ENCODE assay signal across 9 mouse cellular contexts in the genomic region with DNA sequence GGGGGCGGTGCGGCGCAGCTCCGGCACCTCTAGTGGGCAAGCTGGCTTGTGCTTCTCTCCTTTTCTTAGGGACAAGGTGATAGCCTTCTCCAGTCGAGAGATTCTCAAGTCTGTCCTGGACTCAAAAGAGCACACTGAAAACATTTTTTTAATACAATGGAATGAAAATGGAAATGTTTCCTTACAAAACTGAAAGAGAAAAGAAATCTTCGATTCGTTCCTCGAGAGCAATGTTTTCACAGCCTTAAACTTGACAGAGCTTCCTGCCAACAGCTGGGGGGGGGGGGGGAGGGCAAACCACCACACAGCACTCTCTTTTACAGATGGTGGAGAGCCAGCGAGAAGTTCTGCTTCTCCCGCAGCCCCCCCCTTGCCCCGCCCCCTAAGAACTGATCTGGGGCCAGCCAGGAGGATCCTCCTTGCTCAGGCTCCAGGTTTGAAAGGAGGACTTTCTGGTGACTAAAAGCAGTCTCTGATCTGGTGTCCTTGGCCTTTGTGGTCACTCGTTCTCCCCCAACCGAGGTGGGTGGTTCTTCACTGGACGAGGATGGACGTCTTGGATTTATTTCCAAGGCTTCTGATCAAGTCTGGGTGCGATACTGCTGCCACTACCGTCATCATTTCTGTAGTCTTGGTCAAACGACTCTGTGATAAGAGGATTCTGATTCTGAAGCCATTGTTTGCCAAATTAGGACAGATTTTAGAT. TPM values are rescaled to one million over a fixed set of nuclear protein-coding genes. Genes with fewer than 3 reads are reported as not detected.
DNase-seq lines count a peak whose midpoint lies in the region; ATAC-seq and TF ChIP-seq lines count a peak whose summit lies in the region.
"Had no signal": no experiment of that assay in that cellular context is flagged by ENCODE, and none has a peak within 500 bp of the region (broad histone marks: within the 10 kb centered on the region; RNA-seq: fewer than 3 reads in every experiment).

No protein-coding gene starts in this region.

- TF ChIP-seq CTCF in layer of hippocampus, adult 2 months (conservative IDR thresholded peaks at IDR 0.05): peak; percentile 57
- TF ChIP-seq CTCF in thymus, adult 2 months (IDR thresholded peaks at IDR 0.05; ENCODE audit: borderline replicate concordance, control insufficient read depth, extremely low read depth, insufficient read depth, low read length, poor library complexity): no peak

- 11% methylated on average over 18 of the region's 18 CpGs for WGBS in embryonic facial prominence, embryonic 11.5 days
- WGBS in intestine, embryonic 16.5 days: 18% methylated on average over 18 of the region's 18 CpGs
- 11% methylated on average over 18 of the region's 18 CpGs for WGBS in neural tube, embryonic 12.5 days
- 6% methylated on average over 18 of the region's 18 CpGs for WGBS in thymus, adult 2 months

- no peaks in the 10 kb centered on the region for H3K9me3 ChIP-seq in embryonic facial prominence, embryonic 11.5 days (replicated peaks; ENCODE audit: control insufficient read depth, low read length)
- H3K9me3 ChIP-seq in intestine, embryonic 16.5 days (ENCODE audit: control insufficient read depth, low read length): no peaks in the 10 kb centered on the region
- no peaks in the 10 kb centered on the region for H3K9me3 ChIP-seq in neural tube, embryonic 12.5 days

- TF ChIP-seq POLR2A in thymus, adult 2 months (IDR thresholded peaks at IDR 0.05; ENCODE audit: control insufficient read depth, extremely low read depth, insufficient read depth, low read length, poor library complexity): no peak

- H3K4me2 ChIP-seq in embryonic facial prominence, embryonic 11.5 days (ENCODE audit: low read depth, low read length): 0 out of 2 replicates have a peak overlapping the region, but pooled peaks have one; percentile 20
- peak overlapping the region; percentile 36 for H3K4me2 ChIP-seq in intestine, embryonic 16.5 days (ENCODE audit: low read depth, low read length)
- peak overlapping the region; percentile 43 for H3K4me2 ChIP-seq in neural tube, embryonic 12.5 days (replicated peaks)

- H3K9ac ChIP-seq in embryonic facial prominence, embryonic 11.5 days (replicated peaks; ENCODE audit: low read length): no peak overlapping the region; the same call in 1 of the 2 replicates
- peak overlapping the region; percentile 32 for H3K9ac ChIP-seq in intestine, embryonic 16.5 days (ENCODE audit: low read depth, low read length)
- H3K9ac ChIP-seq in neural tube, embryonic 12.5 days: no peak overlapping the region

- no peak for ATAC-seq in embryonic facial prominence, embryonic 11.5 days (replicated peaks; ENCODE audit: insufficient number of reproducible peaks, low FRiP score, low TSS enrichment, low read depth)
- no peak for ATAC-seq in intestine, embryonic 16.5 days
- ATAC-seq in neural tube, embryonic 12.5 days (ENCODE audit: low FRiP score, low read depth): no peak

- intact Hi-C loops in left cerebral cortex, postnatal 36 days (cut with DNase I): loop anchor here (10.0 kb wide), 2 partner anchors 492 to 508 kb away; no protein-coding TSS in a partner anchor

- no peak overlapping the region for H3K27ac ChIP-seq in layer of hippocampus, adult 2 months
- peak overlapping the region; percentile 32; the same call in 1 of the 2 replicates for H3K27ac ChIP-seq in embryonic facial prominence, embryonic 11.5 days (replicated peaks; ENCODE audit: low read depth, low read length)
- peak overlapping the region; percentile 42 for H3K27ac ChIP-seq in intestine, embryonic 16.5 days (ENCODE audit: low read length)
- H3K27ac ChIP-seq in neural tube, embryonic 12.5 days: no peak overlapping the region
- no peak overlapping the region for H3K27ac ChIP-seq in thymus, adult 2 months (ENCODE audit: control insufficient read depth, insufficient read depth, low read length)

- no peak for DNase-seq in layer of hippocampus, adult 2 months (ENCODE audit: low spot score in 2 of 2)
- DNase-seq in layer of hippocampus, adult 11-12 months (ENCODE audit: low spot score): no peak
- peak; percentile 66 for DNase-seq in embryonic facial prominence, embryonic 11.5 days (ENCODE audit: low spot score)
- DNase-seq in left cerebral cortex, postnatal 36 days (ENCODE audit: low spot score in 2 of 2): no peak
- no peak for DNase-seq in thymus, adult 2 months
- no peak for DNase-seq in urinary bladder, postnatal 36 days (ENCODE audit: low spot score in 2 of 2)

- H3K36me3 ChIP-seq in embryonic facial prominence, embryonic 11.5 days (replicated peaks; ENCODE audit: control insufficient read depth, insufficient read depth, low read depth, low read length): no peaks in the 10 kb centered on the region
- H3K36me3 ChIP-seq in intestine, embryonic 16.5 days (ENCODE audit: control insufficient read depth, insufficient read depth, low read length): no peaks in the 10 kb centered on the region
- H3K36me3 ChIP-seq in neural tube, embryonic 12.5 days: no peaks in the 10 kb centered on the region
- no peaks in the 10 kb centered on the region for H3K36me3 ChIP-seq in thymus, adult 2 months (ENCODE audit: control insufficient read depth, insufficient read depth, low read length)

- H3K27me3 ChIP-seq in embryonic facial prominence, embryonic 11.5 days (ENCODE audit: control insufficient read depth, insufficient read depth, low read length): 0 out of 2 replicates have a peak, but pooled peaks cover 5% of the 10 kb centered on the region
- no peaks in the 10 kb centered on the region for H3K27me3 ChIP-seq in intestine, embryonic 16.5 days (replicated peaks; ENCODE audit: control insufficient read depth, insufficient read depth, low read length)
- H3K27me3 ChIP-seq in neural tube, embryonic 12.5 days (replicated peaks): peaks cover 52% of the 10 kb centered on the region
- peaks cover 5% of the 10 kb centered on the region for H3K27me3 ChIP-seq in thymus, adult 2 months (ENCODE audit: control insufficient read depth, insufficient read depth, low read length)

- peak overlapping the region; percentile 25; the same call in 1 of the 2 replicates for H3K4me3 ChIP-seq in layer of hippocampus, adult 2 months
- H3K4me3 ChIP-seq in embryonic facial prominence, embryonic 11.5 days (ENCODE audit: low read depth, low read length): no peak overlapping the region
- H3K4me3 ChIP-seq in intestine, embryonic 16.5 days (ENCODE audit: low read length): no peak overlapping the region
- H3K4me3 ChIP-seq in neural tube, embryonic 12.5 days: no peak overlapping the region
- no peak overlapping the region for H3K4me3 ChIP-seq in thymus, adult 2 months (ENCODE audit: control insufficient read depth, insufficient read depth, low read length)

- H3K4me1 ChIP-seq in embryonic facial prominence, embryonic 11.5 days (ENCODE audit: control insufficient read depth, insufficient read depth, low read length): peaks cover 18% of the 10 kb centered on the region
- peaks cover 45% of the 10 kb centered on the region for H3K4me1 ChIP-seq in intestine, embryonic 16.5 days (ENCODE audit: control insufficient read depth, insufficient read depth, low read length)
- peaks cover 40% of the 10 kb centered on the region for H3K4me1 ChIP-seq in neural tube, embryonic 12.5 days
- H3K4me1 ChIP-seq in thymus, adult 2 months (replicated peaks; ENCODE audit: control insufficient read depth, insufficient read depth, low read length): peaks cover 13% of the 10 kb centered on the region

RNA-seq across cellular contexts. Expression of gene Dlk1, which starts 6.2 kb away (rescaled TPM):
- total RNA-seq in layer of hippocampus, adult 2 months (2021): 1 to 10 TPM; 4.8 to 5.0 TPM
- polyA plus RNA-seq in embryonic facial prominence, embryonic 11.5 days (2014; fragmentation: Nextera tagmentation; extraction: Ambion mirVana): 209 and 225 TPM in 2 replicates
- 325 and 385 TPM in 2 replicates for polyA plus RNA-seq in intestine, embryonic 16.5 days (2015; fragmentation: Nextera tagmentation; extraction: Ambion mirVana)
- polyA plus RNA-seq in neural tube, embryonic 12.5 days (2016; fragmentation: Nextera tagmentation; extraction: Ambion mirVana): 100 and 107 TPM in 2 replicates
- total RNA-seq in left cerebral cortex, postnatal 36 days (2021): 1 to 10 TPM; 1.8 to 5.6 TPM
- polyA plus RNA-seq in thymus, adult 2 months (2012; rRNA removed): 2.2 and 4.1 TPM in 2 replicates
- total RNA-seq: hematopoietic stem cell, adult 5-6 weeks had no signal

Comparison
In these comparisons a context has a peak if more than half of its experiments do, and no peak if none do; other contexts are left out.
1. H3K27ac ChIP-seq: peak in embryonic facial prominence, embryonic 11.5 days (single experiment) and intestine, embryonic 16.5 days (single experiment); none in layer of hippocampus, adult 2 months (single experiment), neural tube, embryonic 12.5 days (single experiment) and thymus, adult 2 months (single experiment).
2. RNA of gene Dlk1, which starts 6.2 kb away (polyA plus RNA-seq): 325 to 385 TPM in intestine, embryonic 16.5 days, 209 to 225 TPM in embryonic facial prominence, embryonic 11.5 days and 100 to 107 TPM in neural tube, embryonic 12.5 days; 2.2 to 4.1 TPM in thymus, adult 2 months; every median in the first group is over 10 times any median in the second.
3. Peak in every context shown above with its lines, with median percentiles within 50 percentile points of each other: H3K4me2 ChIP-seq.